Mouse (Mus musculus) G1E (cell line): Measurements from ENCODE around the gene 9530053A07Rik. TPM values are rescaled to one million over a fixed set of nuclear protein-coding genes. Genes with fewer than 3 reads are reported as not detected.

Experiments
- ATAC-seq: 2 replicates; pipeline ENCODE4 v1.8.0; 2016; ENCODE audit warnings: mild to moderate bottlenecking; ENCODE audit not compliant: insufficient number of reproducible peaks, poor library complexity, low FRiP score, severe bottlenecking; ENCODE audit errors: extremely low read depth
- DNase-seq: peaks from one replicate; pipeline ENCODE4 v3.0.0; 2012; ENCODE audit warnings: low spot score
- H3K27me3 ChIP-seq: 2 replicates; pipeline ENCODE4 v1.6.1; 2012; ENCODE audit warnings: mild to moderate bottlenecking, low read length, inconsistent platforms; ENCODE audit not compliant: insufficient read depth
- H3K36me3 ChIP-seq: replicated peaks from 2 replicates; pipeline ENCODE3; 2012; ENCODE audit warnings: mild to moderate bottlenecking, inconsistent platforms
- H3K4me1 ChIP-seq: 2 replicates; pipeline ENCODE4 v1.6.1; 2012; ENCODE audit warnings: low read depth, low read length, inconsistent platforms, mixed read lengths; ENCODE audit not compliant: insufficient read depth
- H3K4me3 ChIP-seq: 2 replicates; pipeline ENCODE4 v1.5.1; 2012; ENCODE audit warnings: low read depth, mild to moderate bottlenecking, inconsistent platforms, low read length, moderate library complexity, mixed read lengths
- H3K9me3 ChIP-seq: replicated peaks from 2 replicates; pipeline ENCODE4 v1.6.1; 2012; ENCODE audit warnings: inconsistent platforms
- CTCF ChIP-seq: IDR thresholded peaks from 2 replicates; pipeline ENCODE4 v1.5.1; 2012; ENCODE audit warnings: low read depth, low read length, inconsistent platforms, mixed read lengths
- GATA1 ChIP-seq: IDR thresholded peaks from 2 replicates; pipeline ENCODE4 v1.6.1; 2012; ENCODE audit warnings: borderline replicate concordance, low read length, inconsistent platforms, mixed read lengths
- GATA2 ChIP-seq: IDR thresholded peaks from 2 replicates; pipeline ENCODE4 v1.6.1; 2012; ENCODE audit warnings: low read depth, low read length, inconsistent platforms, borderline replicate concordance
- POLR2AphosphoS5 ChIP-seq: IDR thresholded peaks from 2 replicates; pipeline ENCODE4 v1.6.1; 2012; ENCODE audit warnings: low read depth, low read length, inconsistent platforms; ENCODE audit not compliant: insufficient replicate concordance
- TAL1 ChIP-seq: conservative IDR thresholded peaks from 2 replicates; pipeline ENCODE4 v1.6.1; 2012; ENCODE audit warnings: low read depth, low read length, inconsistent platforms, mixed read lengths
- polyA plus RNA-seq: library from polyadenylated mRNA; stranded (reverse); fragments of >175 nt; gene quantifications from 2 replicates; pipeline ENCODE4 v1.2.3, GENCODE M21; 2012
- total RNA-seq, 2 experiments: library from RNA; stranded (forward) in 1 of 2; stranded (reverse) in 1 of 2; fragments of 200-1000 nt in 1 of 2; fragments of >200 nt in 1 of 2; fragmentation: Nextera tagmentation in 1 of 2; gene quantifications; 2 replicates each; pipeline ENCODE4 v1.2.3; 2014 to 2017

9530053A07Rik gene
- total and polyA plus RNA-seq, 3 experiments = 0.22 TPM; not detected in 2

DNA sequence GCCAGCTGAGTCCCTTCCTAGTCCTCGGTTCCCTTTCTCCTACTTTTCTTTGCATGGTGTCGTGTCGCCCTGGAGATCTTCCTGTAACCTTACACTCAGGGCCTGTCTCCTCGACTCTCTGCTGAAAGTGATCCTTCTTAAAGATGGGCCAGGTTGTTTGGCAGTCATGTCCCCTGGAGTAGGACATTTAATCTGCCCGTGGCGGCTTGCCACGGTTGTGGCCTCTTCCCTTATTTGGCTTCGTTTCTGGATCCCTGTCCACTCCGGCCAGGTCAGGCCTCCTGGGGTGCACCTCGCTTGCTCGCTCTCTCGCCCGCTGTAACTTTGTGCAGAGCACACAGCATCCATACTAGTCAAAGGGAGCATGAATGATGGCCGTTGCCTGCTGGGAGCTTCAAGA lies 67.3 kb downstream of the 9530053A07Rik start:
- H3K4me1 ChIP-seq = peaks cover 8% of the 10 kb centered on the region
- no peaks in the 10 kb centered on the region for H3K9me3 ChIP-seq
- ATAC-seq (no peak), DNase-seq (no peak)
- H3K36me3 ChIP-seq = peaks cover 72% of the 10 kb centered on the region
- H3K4me3 ChIP-seq = no peak overlapping the region
- no peaks in the 10 kb centered on the region for H3K27me3 ChIP-seq
- TF ChIP-seq GATA2 (no peak), POLR2AphosphoS5 (no peak), TAL1 (no peak), GATA1 (no peak), CTCF (no peak)

- TF ChIP-seq GATA2 (no peak), TAL1 (no peak), CTCF (no peak), GATA1 (no peak), POLR2AphosphoS5 (no peak)
- H3K9me3 ChIP-seq = peaks cover 6% of the 10 kb centered on the region
- peaks cover 48% of the 10 kb centered on the region for H3K36me3 ChIP-seq
- DNase-seq (no peak), ATAC-seq (no peak)
- H3K4me3 ChIP-seq = no peak overlapping the region
- H3K4me1 ChIP-seq = peaks cover 4% of the 10 kb centered on the region; the same call in 1 of the 2 replicates
- peaks cover 6% of the 10 kb centered on the region; the same call in 1 of the 2 replicates for H3K27me3 ChIP-seq
Measured at GRCm38 (mm10) chr7:28199054-28199453, 69.8 kb downstream of the 9530053A07Rik start.

GRCm38 (mm10) chr7:28203207-28204108 lies 74.2 kb downstream of the 9530053A07Rik start:
- ATAC-seq (no peak), DNase-seq (no peak)
- H3K9me3 ChIP-seq = peaks cover 6% of the 10 kb centered on the region
- no peak for TF ChIP-seq POLR2AphosphoS5
- TF ChIP-seq CTCF = no peak
- no peak for TF ChIP-seq GATA1
- TF ChIP-seq GATA2 = no peak
- TF ChIP-seq TAL1 = no peak
- H3K27me3 ChIP-seq = peaks cover 29% of the 10 kb centered on the region
- H3K4me1 ChIP-seq = peaks cover 16% of the 10 kb centered on the region
- peaks cover 9% of the 10 kb centered on the region for H3K36me3 ChIP-seq
- no peak overlapping the region for H3K4me3 ChIP-seq

- peaks cover 24% of the 10 kb centered on the region for H3K4me1 ChIP-seq
- no peaks in the 10 kb centered on the region for H3K36me3 ChIP-seq
- TF ChIP-seq GATA1 (no peak), POLR2AphosphoS5 (no peak), GATA2 (no peak), TAL1 (no peak), CTCF (no peak)
- ATAC-seq (no peak), DNase-seq (no peak)
- peaks cover 41% of the 10 kb centered on the region for H3K27me3 ChIP-seq
- no peak overlapping the region for H3K4me3 ChIP-seq
- peaks cover 6% of the 10 kb centered on the region for H3K9me3 ChIP-seq
Measured at GRCm38 (mm10) chr7:28206044-28206600, 76.9 kb downstream of the 9530053A07Rik start.

DNA sequence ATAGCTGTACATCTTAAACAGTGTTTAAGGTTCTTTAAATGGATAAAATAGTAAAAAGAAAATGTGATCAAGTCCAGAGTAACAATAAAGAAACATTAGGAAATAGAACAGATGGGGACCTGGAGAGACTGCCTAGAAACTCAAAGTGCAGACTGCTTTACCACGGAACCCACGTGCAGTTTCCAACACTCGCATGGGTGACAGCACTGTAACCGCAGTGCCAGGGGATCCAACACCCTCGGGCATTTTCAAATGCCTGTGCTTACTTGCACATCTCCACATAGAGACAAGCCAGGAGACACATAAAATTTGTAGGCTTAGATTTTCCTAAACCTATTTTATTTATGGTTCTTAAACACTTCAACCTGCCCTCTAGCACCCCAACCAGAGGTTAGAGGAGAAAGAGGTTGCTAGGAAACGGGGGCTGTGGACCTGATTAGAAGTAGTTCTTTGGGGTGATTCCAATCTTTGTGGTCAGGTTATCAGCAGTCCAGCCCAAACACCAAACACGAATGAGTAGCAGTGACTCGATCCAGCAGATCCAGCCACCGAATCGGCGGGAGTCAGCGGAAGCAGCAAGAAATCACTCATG lies 79.2 kb downstream of the 9530053A07Rik start:
- DNase-seq (peak; percentile 21), ATAC-seq (peak; percentile 66; the same call in 1 of the 2 replicates)
- Histone ChIP-seq H3K4me1 (peaks cover 21% of the 10 kb centered on the region), H3K4me3 (peak overlapping the region; percentile 44; the same call in 1 of the 2 replicates), H3K27me3 (peaks cover 43% of the 10 kb centered on the region), H3K9me3 (peaks cover 4% of the 10 kb centered on the region), H3K36me3 (no peaks in the 10 kb centered on the region)
- no peak for TF ChIP-seq POLR2AphosphoS5
- TF ChIP-seq CTCF = no peak
- peak; percentile 38; the same call in 1 of the 2 replicates for TF ChIP-seq TAL1
